10 mouse cellular contexts compared by ENCODE assay signal in genomic region chr6:127405682-127406081, GRCm38 (mm10). TPM values are rescaled to one million over a fixed set of nuclear protein-coding genes. Genes with fewer than 3 reads are reported as not detected.
A peak's percentile ranks its signal among the peaks of the same experiment; 100 is the strongest.
DNase-seq lines count a peak whose midpoint lies in the region; ATAC-seq lines count a peak whose summit lies in the region.
"Had no signal": no experiment of that assay in that cellular context is flagged by ENCODE, and none has a peak within 500 bp of the region (broad histone marks: within the 10 kb centered on the region; RNA-seq: fewer than 3 reads in every experiment).

No protein-coding gene starts in this region.

- no peak overlapping the region for H3K9ac ChIP-seq in forebrain, embryonic 16.5 days (replicated peaks; ENCODE audit: low read depth, low read length)
- H3K9ac ChIP-seq in neural tube, embryonic 13.5 days = no peak overlapping the region
- no peak overlapping the region for H3K9ac ChIP-seq in intestine, embryonic 16.5 days (ENCODE audit: low read depth, low read length)

- peak; percentile 42 for DNase-seq in embryo, embryonic 11 days
- DNase-seq in left cerebral cortex, adult 11 months (ENCODE audit: low spot score) = peak; percentile 10
- no peak for DNase-seq in lung, postnatal 36 days
- no peak for DNase-seq in ovary, postnatal 10 days (ENCODE audit: low spot score)
- DNase-seq: heart, postnatal 10 days; thymus, adult 18-20 months had no signal

- peak overlapping the region; percentile 86 for H3K27ac ChIP-seq in forebrain, embryonic 16.5 days (ENCODE audit: low read length)
- H3K27ac ChIP-seq in neural tube, embryonic 13.5 days (replicated peaks) = no peak overlapping the region
- no peak overlapping the region for H3K27ac ChIP-seq in intestine, embryonic 16.5 days (ENCODE audit: low read length)

- peaks cover 38% of the 10 kb centered on the region for H3K4me1 ChIP-seq in forebrain, embryonic 16.5 days (replicated peaks; ENCODE audit: control insufficient read depth, insufficient read depth, low read length)
- peaks cover 31% of the 10 kb centered on the region for H3K4me1 ChIP-seq in neural tube, embryonic 13.5 days (replicated peaks)
- no peaks in the 10 kb centered on the region for H3K4me1 ChIP-seq in intestine, embryonic 16.5 days (ENCODE audit: control insufficient read depth, insufficient read depth, low read length)

- H3K4me2 ChIP-seq in forebrain, embryonic 16.5 days (ENCODE audit: low read length) = no peak overlapping the region
- H3K4me2 ChIP-seq in neural tube, embryonic 13.5 days = no peak overlapping the region
- H3K4me2 ChIP-seq in intestine, embryonic 16.5 days (ENCODE audit: low read depth, low read length) = no peak overlapping the region

- H3K9me3 ChIP-seq in forebrain, embryonic 16.5 days (ENCODE audit: control insufficient read depth, low read length) = no peaks in the 10 kb centered on the region
- H3K9me3 ChIP-seq in neural tube, embryonic 13.5 days = no peaks in the 10 kb centered on the region
- no peaks in the 10 kb centered on the region for H3K9me3 ChIP-seq in intestine, embryonic 16.5 days (ENCODE audit: control insufficient read depth, low read length)

- H3K36me3 ChIP-seq in forebrain, embryonic 16.5 days (ENCODE audit: control insufficient read depth, insufficient read depth) = no peaks in the 10 kb centered on the region
- no peaks in the 10 kb centered on the region for H3K36me3 ChIP-seq in neural tube, embryonic 13.5 days
- no peaks in the 10 kb centered on the region for H3K36me3 ChIP-seq in intestine, embryonic 16.5 days (ENCODE audit: control insufficient read depth, insufficient read depth, low read length)

- ATAC-seq in forebrain, embryonic 16.5 days = peak; percentile 64
- peak; percentile 66 for ATAC-seq in neural tube, embryonic 13.5 days (ENCODE audit: low read depth)
- no peak for ATAC-seq in intestine, embryonic 16.5 days

- H3K27me3 ChIP-seq in forebrain, embryonic 16.5 days (replicated peaks; ENCODE audit: control insufficient read depth, insufficient read depth, low read length) = no peaks in the 10 kb centered on the region
- H3K27me3 ChIP-seq in neural tube, embryonic 13.5 days = 0 out of 2 replicates have a peak, but pooled peaks cover 5% of the 10 kb centered on the region
- H3K27me3 ChIP-seq in intestine, embryonic 16.5 days (replicated peaks; ENCODE audit: control insufficient read depth, insufficient read depth, low read length) = no peaks in the 10 kb centered on the region

- no peak overlapping the region for H3K4me3 ChIP-seq in forebrain, embryonic 16.5 days (replicated peaks; ENCODE audit: low read length)
- H3K4me3 ChIP-seq in neural tube, embryonic 13.5 days = no peak overlapping the region
- no peak overlapping the region for H3K4me3 ChIP-seq in intestine, embryonic 16.5 days (ENCODE audit: low read length)
- H3K4me3 ChIP-seq: erythroblast, embryonic 14.5 days had no signal

- 4% methylated on average over 7 of the region's 7 CpGs for WGBS in forebrain, embryonic 16.5 days
- WGBS in neural tube, embryonic 13.5 days = 12% methylated on average over 7 of the region's 7 CpGs
- 77% methylated on average over 7 of the region's 7 CpGs for WGBS in intestine, embryonic 16.5 days

RNA-seq across cellular contexts. Expression of gene Parp11, which starts 41.0 kb away (rescaled TPM):
- polyA plus RNA-seq in forebrain, embryonic 16.5 days (2015; fragmentation: Nextera tagmentation; extraction: Ambion mirVana) = 83.5 and 89.7 TPM in 2 replicates
- 68.7 and 72.9 TPM in 2 replicates for polyA plus RNA-seq in neural tube, embryonic 13.5 days (2015; fragmentation: Nextera tagmentation; extraction: Ambion mirVana)
- 17.3 and 17.8 TPM in 2 replicates for polyA plus RNA-seq in intestine, embryonic 16.5 days (2015; fragmentation: Nextera tagmentation; extraction: Ambion mirVana)

Comparison
In these comparisons a context has a peak if more than half of its experiments do, and no peak if none do; other contexts are left out.
1. DNase-seq: peak in embryo, embryonic 11 days (single experiment) and left cerebral cortex, adult 11 months (single experiment); none in lung, postnatal 36 days (single experiment) and ovary, postnatal 10 days (single experiment).